Mouse (Mus musculus) brown adipose tissue, adult 24 weeks (tissue): ENCODE data around the gene Rnf216. TPM values are rescaled to one million over a fixed set of nuclear protein-coding genes. Genes with fewer than 3 reads are reported as not detected.

Experiments
- H3K27ac ChIP-seq: fragments of 200-500 bp; replicated peaks from 2 replicates; pipeline ENCODE4 v1.5.1; 2012; ENCODE audit warnings: low read depth, mild to moderate bottlenecking, low read length
- H3K4me1 ChIP-seq: fragments of 200-500 bp; 2 replicates; pipeline ENCODE4 v1.6.1; 2012; ENCODE audit warnings: low read length, mixed read lengths; ENCODE audit not compliant: control insufficient read depth, insufficient read depth, insufficient read length
- H3K4me3 ChIP-seq: fragments of 200-500 bp; 2 replicates; pipeline ENCODE4 v1.5.1; 2012; ENCODE audit warnings: low read depth, mild to moderate bottlenecking, low read length, moderate library complexity; ENCODE audit not compliant: insufficient read depth
- polyA plus RNA-seq: library from polyadenylated mRNA; stranded (reverse); fragments of >200 nt; gene quantifications from 2 replicates; pipeline ENCODE4 v1.2.4, GENCODE M21; 2012; ENCODE audit not compliant: missing spikeins, insufficient read depth, insufficient read length

Rnf216 gene
- polyA plus RNA-seq, 1 experiment, result 14.6 TPM

- Histone ChIP-seq H3K4me3 (no peak overlapping the region), H3K27ac (no peak overlapping the region), H3K4me1 (peaks cover 2% of the 10 kb centered on the region)
Measured at GRCm38 (mm10) chr5:142959156-142959555, 153.6 kb downstream of the Rnf216 start.

DNA sequence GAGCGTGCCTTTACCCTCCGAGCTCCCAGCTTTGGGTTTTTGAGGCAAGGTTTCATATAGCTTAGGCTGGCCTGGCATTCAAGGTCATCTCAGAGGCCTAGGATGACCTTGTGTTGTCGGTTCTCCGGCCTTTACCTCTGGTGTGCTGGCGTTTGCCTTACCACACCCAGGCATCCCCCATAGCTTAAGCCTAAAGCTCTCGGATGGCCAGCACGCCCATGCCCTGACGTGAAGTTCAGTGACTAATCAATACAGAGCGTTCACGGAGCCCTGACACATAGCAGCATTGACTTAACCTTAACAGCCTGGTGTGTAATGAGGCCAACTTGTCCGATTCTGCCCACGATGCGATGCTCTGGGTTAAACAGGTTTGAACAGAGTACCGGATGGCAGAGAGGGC is 154.3 kb downstream of the Rnf216 start:
- Histone ChIP-seq H3K4me1 (peaks cover 2% of the 10 kb centered on the region; the same call in 1 of the 2 replicates), H3K27ac (no peak overlapping the region), H3K4me3 (no peak overlapping the region)

GRCm38 (mm10) chr5:142956956-142957703 is 155.7 kb downstream of the Rnf216 start:
- Histone ChIP-seq H3K4me1 (no peaks in the 10 kb centered on the region), H3K4me3 (no peak overlapping the region), H3K27ac (no peak overlapping the region)

- Histone ChIP-seq H3K27ac (no peak overlapping the region), H3K4me3 (no peak overlapping the region), H3K4me1 (no peaks in the 10 kb centered on the region)
Measured at GRCm38 (mm10) chr5:142953641-142954040, 159.2 kb downstream of the Rnf216 start.

- Histone ChIP-seq H3K4me3 (no peak overlapping the region), H3K27ac (no peak overlapping the region), H3K4me1 (peaks cover 6% of the 10 kb centered on the region)
Measured at GRCm38 (mm10) chr5:142950405-142950804, 162.4 kb downstream of the Rnf216 start.

DNA sequence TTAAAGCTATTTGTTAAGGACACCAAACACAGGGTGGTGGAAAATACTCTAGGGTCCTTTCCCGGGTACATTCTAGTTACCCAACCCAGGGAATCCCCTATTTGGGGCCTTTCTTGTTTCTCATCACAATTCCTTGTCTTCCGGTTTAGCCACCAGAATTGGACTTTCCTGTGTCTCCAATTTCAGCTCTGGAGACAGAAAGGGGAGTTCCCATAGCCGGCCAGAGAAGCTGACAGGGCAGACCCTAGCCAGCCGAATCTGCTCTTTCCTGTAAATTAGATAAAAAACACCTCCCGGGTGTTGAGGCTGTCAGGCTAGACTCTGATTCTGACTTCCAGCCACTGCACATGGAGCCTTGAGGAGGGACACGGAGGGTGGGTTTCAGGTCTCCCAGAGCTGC is 163.2 kb downstream of the Rnf216 start:
- Histone ChIP-seq H3K27ac (0 out of 2 replicates have a peak overlapping the region, but pooled peaks have one; percentile 16), H3K4me1 (peaks cover 7% of the 10 kb centered on the region), H3K4me3 (no peak overlapping the region)

DNA sequence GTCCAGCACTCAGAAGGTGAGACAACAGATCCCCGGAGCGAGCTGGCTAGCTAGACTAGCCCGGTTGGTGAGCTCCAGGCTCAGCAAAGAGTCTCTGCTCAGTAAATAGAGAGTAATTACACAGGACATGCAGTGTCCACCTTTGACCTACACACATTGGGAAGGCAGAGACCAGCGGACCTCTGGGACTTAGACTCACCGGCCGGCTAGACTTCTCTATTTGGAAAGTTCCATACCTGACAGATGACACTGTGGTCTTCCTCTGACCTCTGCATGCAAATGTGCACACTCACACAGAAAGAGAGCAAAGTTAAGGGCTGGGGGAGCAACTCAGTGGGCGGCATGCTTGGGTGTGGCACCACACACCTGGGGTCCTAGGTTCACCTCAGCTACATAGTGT is 165.3 kb downstream of the Rnf216 start:
- Histone ChIP-seq H3K4me3 (no peak overlapping the region), H3K4me1 (peaks cover 7% of the 10 kb centered on the region), H3K27ac (no peak overlapping the region; the same call in 1 of the 2 replicates)

- H3K4me3 ChIP-seq, result no peak overlapping the region
- H3K4me1 ChIP-seq, result peaks cover 7% of the 10 kb centered on the region
- 0 out of 2 replicates have a peak overlapping the region, but pooled peaks have one; percentile 12 for H3K27ac ChIP-seq
Measured at GRCm38 (mm10) chr5:142944979-142945682, 167.7 kb downstream of the Rnf216 start.

Other genes with a start within 250 kb of the Rnf216 start
- 2.7 and 2.9 TPM in 2 replicates for gene Fbxl18, start 217.6 kb downstream of the Rnf216 start, polyA plus RNA-seq
- 1,228 and 1,297 TPM in 2 replicates for gene Actb, start 206.2 kb downstream of the Rnf216 start, polyA plus RNA-seq
- 9.1 and 16.2 TPM in 2 replicates for gene Fscn1, start 152.7 kb downstream of the Rnf216 start, polyA plus RNA-seq
- not detected in 2 replicates for gene Olfr718-ps1, start 34.6 kb upstream of the Rnf216 start, polyA plus RNA-seq
- gene Rbak, start 67.8 kb upstream of the Rnf216 start, polyA plus RNA-seq, result 1.5 and 2.4 TPM in 2 replicates
- not detected in 2 replicates for gene Spdye4b, start 68.0 kb upstream of the Rnf216 start, polyA plus RNA-seq
- gene Spdye4a, start 113.9 kb upstream of the Rnf216 start, polyA plus RNA-seq, result not detected in 2 replicates
- gene Zfp12, start 122.2 kb upstream of the Rnf216 start, polyA plus RNA-seq, result 3.3 and 4.6 TPM in 2 replicates
- 1.5 and 1.6 TPM in 2 replicates for gene Zfp316, start 157.0 kb upstream of the Rnf216 start, polyA plus RNA-seq
- gene Zfp853, start 180.6 kb upstream of the Rnf216 start, polyA plus RNA-seq, result not detected in 2 replicates
- gene E130309D02Rik, start 202.4 kb upstream of the Rnf216 start, polyA plus RNA-seq, result 11.5 and 14.1 TPM in 2 replicates
- 39.0 and 39.8 TPM in 2 replicates for gene Zdhhc4, start 216.3 kb upstream of the Rnf216 start, polyA plus RNA-seq
- gene Grid2ip, start 244.3 kb upstream of the Rnf216 start, polyA plus RNA-seq, result not detected in 2 replicates